Mouse (Mus musculus) embryonic facial prominence, embryonic 15.5 days (tissue): ENCODE results near the gene Zfp296. TPM values are rescaled to one million over a fixed set of nuclear protein-coding genes. Genes with fewer than 3 reads are reported as not detected.
"Not testable (repeated sequence)": the region's sequence is repeated elsewhere in the genome, so short reads cannot be mapped to it uniquely, and the experiment has no call there.

Experiments used
- ATAC-seq: fragments of 200-750 bp; cut with Nextera tagmentation; 2 replicates; pipeline ENCODE4 v1.8.0; 2017; ENCODE audit warnings: low read depth, moderate TSS enrichment; ENCODE audit not compliant: insufficient number of reproducible peaks, low FRiP score, low TSS enrichment
- H3K27ac ChIP-seq: fragments of 300-500 bp; sonication (generic); replicated peaks from 2 replicates; pipeline ENCODE4 v1.5.1; 2015; ENCODE audit warnings: mild to moderate bottlenecking, inconsistent platforms
- H3K27me3 ChIP-seq: fragments of 300-500 bp; sonication (generic); 2 replicates; pipeline ENCODE4 v1.6.1; 2015; ENCODE audit warnings: inconsistent platforms
- H3K36me3 ChIP-seq: fragments of 300-500 bp; sonication (generic); 2 replicates; pipeline ENCODE4 v1.6.1; 2015; ENCODE audit warnings: mild to moderate bottlenecking, inconsistent platforms
- H3K4me1 ChIP-seq: fragments of 300-500 bp; sonication (generic); 2 replicates; pipeline ENCODE4 v1.6.1; 2015; ENCODE audit warnings: inconsistent platforms
- H3K4me2 ChIP-seq: fragments of 300-500 bp; sonication (generic); replicated peaks from 2 replicates; pipeline ENCODE4 v1.6.1; 2015; ENCODE audit warnings: mild to moderate bottlenecking, inconsistent platforms
- H3K4me3 ChIP-seq: fragments of 300-500 bp; sonication (generic); replicated peaks from 2 replicates; pipeline ENCODE4 v1.5.1; 2015; ENCODE audit warnings: mild to moderate bottlenecking, inconsistent platforms
- H3K9ac ChIP-seq: fragments of 300-500 bp; sonication (generic); 2 replicates; pipeline ENCODE4 v1.6.1; 2015; ENCODE audit warnings: inconsistent platforms
- H3K9me3 ChIP-seq: fragments of 300-500 bp; sonication (generic); replicated peaks from 2 replicates; pipeline ENCODE4 v1.6.1; 2016; ENCODE audit warnings: inconsistent platforms
- WGBS: fragments of 180-500 bp; shearing (Covaris S2); methylation state at CpG from one replicate; pipeline ENCODE4 v1.1.7; 2015; 5-methylcytosine and 5-hydroxymethylcytosine counted together
- polyA plus RNA-seq: library from polyadenylated mRNA; unstranded; fragments of >200 nt; fragmentation: Nextera tagmentation; extraction: Ambion mirVana; gene quantifications from 2 replicates; pipeline ENCODE4 v1.2.1, GENCODE M21; 2015

Zfp296 gene
- polyA plus RNA-seq, 1 experiment from 2014 or later = 1.5 TPM

DNA sequence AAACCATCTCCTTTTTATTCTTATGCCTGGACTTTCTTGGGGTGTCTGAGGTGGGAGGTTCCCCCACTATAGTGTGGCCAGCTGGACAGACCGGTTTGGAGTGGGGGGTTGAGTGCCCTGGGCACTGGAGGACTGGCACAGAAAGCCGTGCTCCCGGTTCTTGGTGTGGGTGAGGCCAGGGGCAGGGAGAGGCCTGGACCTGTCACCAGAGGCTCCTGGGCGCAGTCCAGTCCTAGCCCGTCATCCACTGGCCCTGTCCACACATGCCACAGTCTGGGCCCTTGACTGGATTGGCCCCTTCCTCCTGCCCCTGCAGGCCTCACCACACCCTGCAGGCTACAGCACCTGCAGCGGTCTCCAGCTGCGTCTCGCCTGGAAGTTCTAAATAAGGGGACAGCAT lies 3.5 kb downstream of the Zfp296 start:
- 73% methylated on average over 8 of the region's 8 CpGs for WGBS

DNA sequence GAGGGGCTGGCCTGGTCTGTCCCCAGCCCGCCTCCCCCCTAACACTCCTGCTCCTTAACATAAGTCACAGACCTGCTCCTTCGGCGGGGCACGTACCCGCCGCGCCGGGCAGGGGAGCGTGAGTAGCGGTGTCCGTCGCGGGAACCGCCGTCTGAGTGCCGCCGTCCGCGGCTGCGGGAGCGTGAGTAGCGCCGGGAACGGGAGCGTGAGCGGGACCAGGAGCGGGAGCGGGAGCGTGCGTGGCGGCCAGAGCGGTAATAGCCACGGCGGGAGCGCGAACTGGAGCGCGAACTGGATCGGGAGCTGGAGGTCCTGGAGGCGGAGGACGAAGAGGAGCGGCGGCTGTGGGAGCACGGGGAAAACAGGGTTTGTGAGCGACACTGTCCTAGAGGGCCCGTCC lies 9.2 kb downstream of the Zfp296 start:
- no peak overlapping the region for H3K4me3 ChIP-seq
- H3K9ac ChIP-seq = no peak overlapping the region
- no peaks in the 10 kb centered on the region for H3K9me3 ChIP-seq
- H3K27ac ChIP-seq = no peak overlapping the region
- no peaks in the 10 kb centered on the region for H3K4me1 ChIP-seq
- no peak for ATAC-seq
- peaks cover 95% of the 10 kb centered on the region for H3K36me3 ChIP-seq
- no peaks in the 10 kb centered on the region for H3K27me3 ChIP-seq
- H3K4me2 ChIP-seq = no peak overlapping the region
- 82% methylated on average over 46 of the region's 46 CpGs for WGBS

More for the DNA sequence above, 3.5 kb downstream of the Zfp296 start:
- Histone ChIP-seq H3K4me3 (no peak overlapping the region), H3K4me1 (peaks cover 33% of the 10 kb centered on the region), H3K9me3 (no peaks in the 10 kb centered on the region), H3K27ac (no peak overlapping the region), H3K9ac (no peak overlapping the region), H3K4me2 (no peak overlapping the region), H3K36me3 (peaks cover 53% of the 10 kb centered on the region), H3K27me3 (peaks cover 31% of the 10 kb centered on the region)
- no peak for ATAC-seq

GRCm38 (mm10) chr7:19589207-19589606 lies 12.1 kb downstream of the Zfp296 start:
- WGBS = 51% methylated on average over 3 of the region's 3 CpGs
- Histone ChIP-seq H3K36me3 (peaks cover 98% of the 10 kb centered on the region), H3K4me2 (no peak overlapping the region), H3K27me3 (no peaks in the 10 kb centered on the region), H3K27ac (no peak overlapping the region), H3K4me3 (no peak overlapping the region), H3K9ac (no peak overlapping the region), H3K9me3 (no peaks in the 10 kb centered on the region), H3K4me1 (no peaks in the 10 kb centered on the region)
- no peak for ATAC-seq

DNA sequence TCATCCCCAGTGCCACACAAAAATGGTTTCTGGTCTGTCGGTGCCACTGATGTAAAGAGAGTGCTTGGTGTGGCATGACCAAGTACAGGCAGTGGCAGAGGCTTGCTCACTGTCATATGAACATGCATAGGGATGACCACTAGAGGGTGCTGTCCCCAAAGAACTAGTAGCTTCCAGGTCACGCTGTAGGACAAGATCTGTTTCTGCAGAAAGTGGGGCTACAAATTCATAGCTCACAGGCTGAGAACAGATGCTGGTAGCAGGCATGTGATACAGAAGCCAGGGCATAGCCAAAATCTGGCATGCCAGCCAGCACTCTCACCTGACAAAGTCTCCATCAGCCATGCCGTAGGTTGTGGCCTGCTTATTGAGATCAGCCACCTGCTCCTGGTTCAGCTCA lies 12.8 kb downstream of the Zfp296 start:
- Histone ChIP-seq H3K36me3 (peaks cover 96% of the 10 kb centered on the region), H3K9ac (no peak overlapping the region), H3K9me3 (no peaks in the 10 kb centered on the region), H3K4me3 (no peak overlapping the region), H3K27ac (no peak overlapping the region), H3K4me2 (no peak overlapping the region), H3K4me1 (no peaks in the 10 kb centered on the region), H3K27me3 (no peaks in the 10 kb centered on the region)
- ATAC-seq = no peak
- 54% methylated on average over 3 of the region's 3 CpGs for WGBS

DNA sequence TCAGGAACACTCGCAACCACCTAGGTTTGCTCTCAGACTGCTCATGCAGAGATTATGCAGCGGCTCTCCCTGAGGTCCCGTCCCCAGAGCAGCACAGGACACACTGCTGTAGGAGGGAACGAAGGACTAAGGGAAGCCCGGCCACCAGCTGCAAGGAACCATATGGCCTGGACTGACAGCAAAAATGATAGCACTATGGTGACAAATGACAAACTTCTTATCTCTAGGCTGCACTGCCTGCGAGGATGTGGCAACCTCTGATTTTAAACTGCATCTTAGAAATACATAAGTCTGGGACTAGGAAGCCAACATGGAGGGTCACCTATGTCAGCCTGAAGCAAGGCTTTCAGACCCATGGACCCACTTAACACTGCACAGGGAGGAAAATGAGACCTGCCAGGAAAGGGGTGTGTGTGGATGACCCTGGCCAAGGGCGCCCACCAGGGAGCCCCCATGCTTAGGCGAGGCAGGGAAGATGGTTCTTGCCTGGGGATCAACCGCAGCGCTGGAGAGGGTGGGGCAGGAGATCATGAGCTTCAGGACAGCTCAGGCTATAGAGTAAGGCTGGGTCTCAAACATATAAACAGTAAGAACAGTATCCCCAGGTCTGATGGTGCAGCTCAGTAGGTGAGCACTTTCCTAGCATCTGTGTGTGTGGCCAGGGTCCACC lies 16.1 kb downstream of the Zfp296 start:
- no peak overlapping the region for H3K9ac ChIP-seq
- ATAC-seq = no peak
- no peaks in the 10 kb centered on the region for H3K9me3 ChIP-seq
- H3K27me3 ChIP-seq = no peaks in the 10 kb centered on the region
- no peaks in the 10 kb centered on the region for H3K4me1 ChIP-seq
- H3K27ac ChIP-seq = no peak overlapping the region
- no peak overlapping the region for H3K4me3 ChIP-seq
- H3K36me3 ChIP-seq = peaks cover 82% of the 10 kb centered on the region
- H3K4me2 ChIP-seq = no peak overlapping the region
- WGBS = 88% methylated on average over 10 of the region's 10 CpGs

- peaks cover 33% of the 10 kb centered on the region for H3K4me1 ChIP-seq
- H3K9ac ChIP-seq = no peak overlapping the region
- no peak overlapping the region for H3K4me2 ChIP-seq
- H3K27me3 ChIP-seq = no peaks in the 10 kb centered on the region
- no peak overlapping the region for H3K4me3 ChIP-seq
- ATAC-seq = no peak
- H3K9me3 ChIP-seq = no peaks in the 10 kb centered on the region
- H3K36me3 ChIP-seq = peaks cover 51% of the 10 kb centered on the region
- no peak overlapping the region for H3K27ac ChIP-seq
- 54% methylated on average over 5 of the region's 5 CpGs for WGBS
Observed at GRCm38 (mm10) chr7:19600562-19600961, 23.5 kb downstream of the Zfp296 start.

- no peak for ATAC-seq
- Histone ChIP-seq H3K4me2 (peak overlapping the region; percentile 81), H3K27ac (no peak overlapping the region), H3K4me1 (peaks cover 33% of the 10 kb centered on the region), H3K9ac (peak overlapping the region; percentile 99; the same call in 1 of the 2 replicates), H3K36me3 (peaks cover 44% of the 10 kb centered on the region), H3K9me3 (no peaks in the 10 kb centered on the region), H3K4me3 (peak overlapping the region; percentile 100), H3K27me3 (no peaks in the 10 kb centered on the region)
- WGBS = 77% methylated on average over 12 of the region's 12 CpGs
Observed at GRCm38 (mm10) chr7:19603055-19603454, 26.0 kb downstream of the Zfp296 start.

GRCm38 (mm10) chr7:19603849-19604605 lies 26.9 kb downstream of the Zfp296 start, which contains the start of gene Clasrp:
Clasrp (minus strand) TSS chr7:19604486.
- H3K36me3 ChIP-seq = peaks cover 36% of the 10 kb centered on the region
- H3K4me3 ChIP-seq = peak within 1 kb of the TSS; percentile 100
- peak within 1 kb of the TSS; percentile 99 for H3K9ac ChIP-seq
- no peaks in the 10 kb centered on the region for H3K27me3 ChIP-seq
- peaks cover 33% of the 10 kb centered on the region for H3K4me1 ChIP-seq
- no peaks in the 10 kb centered on the region for H3K9me3 ChIP-seq
- peak within 1 kb of the TSS; percentile 65 for H3K27ac ChIP-seq
- under 1% methylated on average over 57 of the region's 57 CpGs for WGBS
- ATAC-seq = peak; percentile 89
- peak within 1 kb of the TSS; percentile 81 for H3K4me2 ChIP-seq

DNA sequence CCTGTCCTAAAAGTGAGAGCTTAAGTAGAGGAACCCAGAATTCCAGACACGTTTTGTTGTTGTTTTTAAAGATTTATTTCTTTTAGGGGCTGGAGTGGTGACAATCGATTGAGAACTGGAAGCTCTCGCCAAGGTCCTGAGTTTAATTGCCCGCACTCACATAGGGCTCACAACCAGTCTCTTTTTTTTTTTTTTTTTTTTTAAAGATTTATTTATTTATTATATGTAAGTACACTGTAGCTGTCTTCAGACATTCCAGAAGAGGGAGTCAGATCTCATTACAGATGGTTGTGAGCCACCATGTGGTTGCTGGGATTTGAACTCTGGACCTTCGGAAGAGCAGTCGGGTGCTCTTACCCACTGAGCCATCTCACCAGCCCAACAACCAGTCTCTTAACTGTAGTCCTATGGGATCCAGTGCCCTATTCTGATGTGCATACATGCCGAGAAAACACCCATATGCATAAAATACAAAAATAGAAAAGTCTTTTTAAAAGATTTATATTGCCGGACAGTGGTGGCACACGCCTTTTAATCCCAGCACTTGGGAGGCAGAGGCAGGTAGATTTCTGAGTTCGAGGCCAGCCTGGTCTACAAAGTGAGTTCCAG lies 27.6 kb downstream of the Zfp296 start:
- Histone ChIP-seq H3K27ac (peak overlapping the region; percentile 65; the same call in 1 of the 2 replicates), H3K4me3 (peak overlapping the region; percentile 100), H3K4me2 (peak overlapping the region; percentile 81), H3K9ac (peak overlapping the region; percentile 99; the same call in 1 of the 2 replicates), H3K36me3 (peaks cover 29% of the 10 kb centered on the region), H3K4me1 (peaks cover 33% of the 10 kb centered on the region)
- H3K27me3 ChIP-seq, ATAC-seq, H3K9me3 ChIP-seq: not testable (repeated sequence)
- WGBS = 58% methylated on average over 10 of the region's 10 CpGs

DNA sequence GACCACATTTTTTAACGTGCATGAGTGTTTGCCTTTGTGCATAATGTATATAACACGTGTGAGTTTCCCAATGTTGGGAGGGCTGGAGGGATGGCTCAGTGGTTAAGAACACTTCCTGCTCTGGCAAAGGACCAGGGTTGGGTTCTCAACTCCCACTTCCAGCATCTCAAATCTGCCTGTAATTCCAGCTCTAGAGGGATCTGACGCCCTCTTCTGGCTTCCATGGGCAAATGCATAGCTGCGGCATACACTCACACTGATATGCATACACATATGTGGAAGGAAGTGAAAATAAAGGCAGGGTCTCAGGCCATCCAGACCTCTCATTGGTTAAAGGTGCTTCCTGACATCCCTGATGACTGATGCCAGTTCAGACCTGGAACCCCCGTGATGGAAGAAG lies 30.2 kb downstream of the Zfp296 start:
- WGBS = 78% methylated on average over 5 of the region's 5 CpGs
- no peaks in the 10 kb centered on the region for H3K27me3 ChIP-seq
- no peak overlapping the region for H3K27ac ChIP-seq
- ATAC-seq = no peak
- H3K4me1 ChIP-seq = peaks cover 16% of the 10 kb centered on the region
- peaks cover 28% of the 10 kb centered on the region for H3K36me3 ChIP-seq
- H3K4me2 ChIP-seq = no peak overlapping the region
- no peak overlapping the region for H3K4me3 ChIP-seq
- H3K9me3 ChIP-seq = no peaks in the 10 kb centered on the region
- H3K9ac ChIP-seq = no peak overlapping the region

DNA sequence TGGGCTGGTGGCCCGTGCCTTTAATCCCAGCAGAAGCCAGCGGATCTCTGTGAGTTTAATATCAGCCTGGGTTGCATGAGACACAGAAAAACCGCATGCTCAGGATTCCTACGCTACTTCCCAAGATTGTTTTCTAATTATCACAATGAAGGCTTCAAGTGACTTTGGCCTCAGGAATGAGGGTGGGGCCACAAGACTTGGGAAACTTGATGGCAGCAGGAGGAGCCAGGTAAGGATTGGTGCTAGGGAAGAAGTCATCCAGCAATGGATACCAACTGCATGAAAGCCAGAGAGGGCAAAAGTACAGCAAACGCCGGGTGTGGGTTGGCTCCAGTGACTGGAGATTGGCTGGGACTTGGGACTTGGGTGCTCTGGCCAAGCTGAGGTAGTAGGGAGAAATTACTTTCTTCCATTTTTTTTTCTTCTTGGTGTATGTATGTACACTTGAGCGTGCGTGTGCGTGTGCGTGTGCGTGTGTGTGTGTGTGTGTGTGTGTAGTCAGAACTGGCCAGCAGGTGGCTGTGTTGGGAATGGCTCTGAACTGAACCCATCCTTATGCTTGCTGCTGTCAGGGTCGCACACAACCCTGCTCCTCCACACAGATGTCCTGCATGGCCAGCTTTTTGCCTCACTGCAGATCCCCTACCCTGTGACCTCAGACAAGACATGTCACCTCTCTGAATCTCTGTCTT lies 32.7 kb downstream of the Zfp296 start:
- ATAC-seq = no peak
- no peak overlapping the region for H3K9ac ChIP-seq
- H3K36me3 ChIP-seq = peaks cover 39% of the 10 kb centered on the region
- H3K4me2 ChIP-seq = no peak overlapping the region
- H3K9me3 ChIP-seq = no peaks in the 10 kb centered on the region
- no peak overlapping the region for H3K4me3 ChIP-seq
- 87% methylated on average over 12 of the region's 12 CpGs for WGBS
- H3K27ac ChIP-seq = no peak overlapping the region
- H3K27me3 ChIP-seq = no peaks in the 10 kb centered on the region
- H3K4me1 ChIP-seq = no peaks in the 10 kb centered on the region
